Mouse (Mus musculus) cortical plate, adult 2 months (tissue): ENCODE data around the gene Trpm3.

Experiments used
- CTCF ChIP-seq: fragments of 200-500 bp; IDR thresholded peaks from 2 replicates; pipeline ENCODE4 v1.5.1; 2011; ENCODE audit warnings: mild to moderate bottlenecking, control low read depth, low read length; ENCODE audit not compliant: insufficient read depth; ENCODE audit errors: extremely low read depth
- POLR2A ChIP-seq: fragments of 200-500 bp; IDR thresholded peaks from 2 replicates; pipeline ENCODE4 v1.6.1; 2011; ENCODE audit warnings: mild to moderate bottlenecking, low read length, control low read depth; ENCODE audit not compliant: insufficient read depth; ENCODE audit errors: extremely low read depth

DNA sequence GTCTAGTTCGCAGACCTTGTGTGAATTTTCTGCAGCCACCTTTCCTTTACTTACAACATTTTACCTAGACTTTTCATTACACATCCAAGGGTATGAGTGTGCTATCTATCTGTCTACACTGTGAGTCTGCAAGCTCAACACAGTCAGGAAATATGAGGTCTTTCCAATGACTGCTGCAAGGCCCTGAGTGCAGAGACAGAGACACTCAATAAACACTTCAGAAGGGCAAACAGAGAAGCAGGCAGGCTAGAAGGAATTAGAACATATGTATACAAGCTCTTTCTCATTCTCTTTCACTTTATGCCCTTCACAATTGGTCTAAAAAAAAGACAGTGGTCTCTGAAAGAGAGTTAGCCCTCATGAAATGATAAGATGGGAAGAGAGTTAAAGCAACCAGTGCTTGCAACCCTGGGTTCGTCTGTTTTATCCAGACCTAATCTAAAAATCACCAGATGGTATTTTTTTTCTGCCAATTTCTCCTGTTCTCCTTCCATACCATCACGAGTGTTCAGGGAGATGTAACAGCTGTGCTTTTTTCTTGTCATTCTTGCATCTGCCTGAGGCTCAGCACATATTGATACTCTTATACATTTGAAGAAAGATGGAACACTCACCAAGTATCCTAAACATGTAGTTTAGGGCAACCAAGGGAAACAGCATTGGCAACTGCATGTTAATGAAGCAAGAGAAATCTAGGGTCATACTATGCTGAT lies 486.1 kb downstream of the Trpm3 start:
- TF ChIP-seq CTCF (no peak), POLR2A (no peak)
